Mouse (Mus musculus): ENCODE results near the gene Gm21800. TPM values are rescaled to one million over a fixed set of nuclear protein-coding genes. Genes with fewer than 3 reads are reported as not detected.

Gene Gm21800
- polyA plus RNA-seq (2015; fragmentation: Illumina TruSeq; extraction: RNeasy Lipid Tissue Mini Kit (QIAGEN cat#74804); ENCODE audit: insufficient read depth, low read depth, low replicate concordance): not detected

DNA sequence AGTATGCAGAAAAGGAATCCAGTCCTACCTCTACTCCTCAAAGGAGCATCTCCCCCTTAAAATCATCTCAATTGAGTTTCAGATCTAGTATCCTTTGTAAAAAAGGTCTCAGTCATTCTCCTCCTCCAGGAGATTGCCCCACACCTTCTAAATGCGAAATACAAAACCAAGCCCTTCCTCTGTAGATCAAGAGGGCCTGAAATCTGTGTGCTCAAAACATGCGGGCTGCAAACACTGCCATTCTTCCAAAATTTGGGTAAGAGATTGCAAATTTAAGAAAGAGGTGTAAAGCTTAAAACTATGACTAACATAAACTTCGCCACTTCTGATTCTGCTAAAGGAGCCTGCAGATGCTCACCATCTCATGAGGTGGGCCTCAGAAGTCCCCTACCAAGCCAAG, at the start of gene Gm21800:
TSS of gene Gm21800 (plus strand) at position 301 of the 400 bp plus-strand sequence.

